Mouse (Mus musculus) small intestine, adult 2 months (tissue): ENCODE data around the gene Olfr665.
"Not testable (repeated sequence)": the region's sequence is repeated elsewhere in the genome, so short reads cannot be mapped to it uniquely, and the experiment has no call there.

Source experiments
- CTCF ChIP-seq: fragments of 200-500 bp; IDR thresholded peaks from 2 replicates; pipeline ENCODE4 v1.5.1; 2012; ENCODE audit warnings: low read depth, mild to moderate bottlenecking, control low read depth, inconsistent platforms, low read length, moderate library complexity, mixed read lengths; ENCODE audit not compliant: insufficient replicate concordance, insufficient read length; ENCODE audit errors: extremely low read depth
- POLR2A ChIP-seq: fragments of 200-500 bp; IDR thresholded peaks from 2 replicates; pipeline ENCODE4 v1.6.1; 2012; ENCODE audit warnings: low read depth, mild to moderate bottlenecking, control low read depth, inconsistent platforms, low read length, moderate library complexity

- TF ChIP-seq POLR2A, CTCF: not testable (repeated sequence)
Measured at GRCm38 (mm10) chr7:104856709-104857108, 21.1 kb upstream of the Olfr665 start, which contains the start of gene Usp17la.
